8 mouse cellular contexts compared by ENCODE assay signal in genomic region chr6:53819761-53820485, GRCm38 (mm10). TPM values are rescaled to one million over a fixed set of nuclear protein-coding genes. Genes with fewer than 3 reads are reported as not detected.
DNase-seq lines count a peak whose midpoint lies in the region; ATAC-seq lines count a peak whose summit lies in the region.

No protein-coding gene starts in this region.

- H3K27ac ChIP-seq in heart, embryonic 14.5 days (replicated peaks in 1 of 2; ENCODE audit: control insufficient read depth in 1 of 2, insufficient read depth in 1 of 2, low read depth in 2 of 2, low read length in 2 of 2): peak overlapping the region; percentile 54 to 80
- peak overlapping the region; percentile 99 for H3K27ac ChIP-seq in limb, embryonic 12.5 days
- peak overlapping the region; percentile 37 for H3K27ac ChIP-seq in midbrain, embryonic 13.5 days

- H3K4me3 ChIP-seq in megakaryocyte, embryonic 14.5 days (replicated peaks): peak overlapping the region; percentile 42
- peak overlapping the region; percentile 59 to 67 for H3K4me3 ChIP-seq in heart, embryonic 14.5 days (ENCODE audit: control insufficient read depth in 1 of 2, insufficient read depth in 1 of 2, low read depth in 1 of 2, low read length in 2 of 2)
- H3K4me3 ChIP-seq in limb, embryonic 12.5 days (replicated peaks): peak overlapping the region; percentile 67
- peak overlapping the region; percentile 49 for H3K4me3 ChIP-seq in midbrain, embryonic 13.5 days (replicated peaks)

- H3K4me2 ChIP-seq in heart, embryonic 14.5 days (ENCODE audit: low read length): peak overlapping the region; percentile 96
- peak overlapping the region; percentile 95 for H3K4me2 ChIP-seq in limb, embryonic 12.5 days
- peak overlapping the region; percentile 79 for H3K4me2 ChIP-seq in midbrain, embryonic 13.5 days (replicated peaks)

- peaks cover 39% of the 10 kb centered on the region for H3K4me1 ChIP-seq in megakaryocyte, embryonic 14.5 days
- peaks cover 14 to 29% of the 10 kb centered on the region in 2 experiments for H3K4me1 ChIP-seq in heart, embryonic 14.5 days (ENCODE audit: control insufficient read depth in 2 of 2, insufficient read depth in 2 of 2, low read length in 2 of 2)
- H3K4me1 ChIP-seq in limb, embryonic 12.5 days (replicated peaks): peaks cover 54% of the 10 kb centered on the region
- H3K4me1 ChIP-seq in midbrain, embryonic 13.5 days (replicated peaks): peaks cover 42% of the 10 kb centered on the region

- H3K9ac ChIP-seq in heart, embryonic 14.5 days (ENCODE audit: low read length): peak overlapping the region; percentile 75
- peak overlapping the region; percentile 89 for H3K9ac ChIP-seq in limb, embryonic 12.5 days (replicated peaks)
- H3K9ac ChIP-seq in midbrain, embryonic 13.5 days (replicated peaks): peak overlapping the region; percentile 65

- peaks cover 88% of the 10 kb centered on the region for H3K27me3 ChIP-seq in megakaryocyte, embryonic 14.5 days (replicated peaks)
- peaks cover 53% of the 10 kb centered on the region for H3K27me3 ChIP-seq in heart, embryonic 14.5 days (ENCODE audit: control insufficient read depth, insufficient read depth, low read length)
- peaks cover 14% of the 10 kb centered on the region for H3K27me3 ChIP-seq in limb, embryonic 12.5 days
- H3K27me3 ChIP-seq in midbrain, embryonic 13.5 days: peaks cover 79% of the 10 kb centered on the region

- DNase-seq in embryo, embryonic 11.5 days (ENCODE audit: low read depth, low spot score): peak; percentile 42
- DNase-seq in urinary bladder, postnatal 25 days (ENCODE audit: low spot score): peak; percentile 43
- no peak for DNase-seq in layer of hippocampus, adult 9-10 months (ENCODE audit: low spot score)

- no peaks in the 10 kb centered on the region for H3K36me3 ChIP-seq in megakaryocyte, embryonic 14.5 days (replicated peaks; ENCODE audit: low read length)
- no peaks in the 10 kb centered on the region for H3K36me3 ChIP-seq in heart, embryonic 14.5 days (ENCODE audit: control insufficient read depth, insufficient read depth, low read length)
- peaks cover 24% of the 10 kb centered on the region; the same call in 1 of the 2 replicates for H3K36me3 ChIP-seq in limb, embryonic 12.5 days
- no peaks in the 10 kb centered on the region for H3K36me3 ChIP-seq in midbrain, embryonic 13.5 days

- no peak for ATAC-seq in megakaryocyte, adult 5-6 weeks (ENCODE audit: poor library complexity, severe bottlenecking)
- ATAC-seq in heart, embryonic 14.5 days (ENCODE audit: insufficient number of reproducible peaks, insufficient read depth, low FRiP score, low read depth): no peak
- ATAC-seq in limb, embryonic 12.5 days (ENCODE audit: insufficient number of reproducible peaks, insufficient read depth, low FRiP score, low TSS enrichment, low read depth): no peak
- ATAC-seq in midbrain, embryonic 13.5 days: peak; percentile 32; the same call in 1 of the 2 replicates

- 1% methylated on average over 64 of the region's 64 CpGs for WGBS in heart, embryonic 14.5 days
- under 1% methylated on average over 64 of the region's 64 CpGs for WGBS in limb, embryonic 12.5 days
- under 1% methylated on average over 62 of the region's 64 CpGs for WGBS in midbrain, embryonic 13.5 days

- peaks cover 11% of the 10 kb centered on the region; the same call in 1 of the 2 replicates for H3K9me3 ChIP-seq in megakaryocyte, embryonic 14.5 days
- no peaks in the 10 kb centered on the region for H3K9me3 ChIP-seq in heart, embryonic 14.5 days (ENCODE audit: control insufficient read depth, low read length)
- no peaks in the 10 kb centered on the region for H3K9me3 ChIP-seq in limb, embryonic 12.5 days
- no peaks in the 10 kb centered on the region for H3K9me3 ChIP-seq in midbrain, embryonic 13.5 days

RNA-seq across cellular contexts. Expression of gene Tril, which starts 0.7 kb away (rescaled TPM):
- polyA plus RNA-seq in megakaryocyte, embryonic 14.5 days (2012; ENCODE audit: insufficient read depth, low replicate concordance): not detected in 2 replicates
- not detected in 2 replicates for total RNA-seq in megakaryocyte, adult 5-6 weeks (2015)
- total RNA-seq in megakaryocyte, adult 5-6 weeks (2017): not detected in 2 replicates
- 4.5 and 4.8 TPM in 2 replicates for polyA plus RNA-seq in heart, embryonic 14.5 days (2014; fragmentation: Nextera tagmentation; extraction: Ambion mirVana)
- 106 and 110 TPM in 2 replicates for polyA plus RNA-seq in limb, embryonic 12.5 days (2016; fragmentation: Nextera tagmentation; extraction: Ambion mirVana)
- 10.2 and 12.3 TPM in 2 replicates for polyA plus RNA-seq in midbrain, embryonic 13.5 days (2015; fragmentation: Nextera tagmentation; extraction: Ambion mirVana)

Comparison
In these comparisons a context has a peak if more than half of its experiments do, and no peak if none do; other contexts are left out.
1. H3K27ac ChIP-seq: peak in every context shown above with its lines; median percentile 99 in limb, embryonic 12.5 days; 67 in heart, embryonic 14.5 days; 37 in midbrain, embryonic 13.5 days.